8 mouse cellular contexts compared by ENCODE assay signal in the genomic region with DNA sequence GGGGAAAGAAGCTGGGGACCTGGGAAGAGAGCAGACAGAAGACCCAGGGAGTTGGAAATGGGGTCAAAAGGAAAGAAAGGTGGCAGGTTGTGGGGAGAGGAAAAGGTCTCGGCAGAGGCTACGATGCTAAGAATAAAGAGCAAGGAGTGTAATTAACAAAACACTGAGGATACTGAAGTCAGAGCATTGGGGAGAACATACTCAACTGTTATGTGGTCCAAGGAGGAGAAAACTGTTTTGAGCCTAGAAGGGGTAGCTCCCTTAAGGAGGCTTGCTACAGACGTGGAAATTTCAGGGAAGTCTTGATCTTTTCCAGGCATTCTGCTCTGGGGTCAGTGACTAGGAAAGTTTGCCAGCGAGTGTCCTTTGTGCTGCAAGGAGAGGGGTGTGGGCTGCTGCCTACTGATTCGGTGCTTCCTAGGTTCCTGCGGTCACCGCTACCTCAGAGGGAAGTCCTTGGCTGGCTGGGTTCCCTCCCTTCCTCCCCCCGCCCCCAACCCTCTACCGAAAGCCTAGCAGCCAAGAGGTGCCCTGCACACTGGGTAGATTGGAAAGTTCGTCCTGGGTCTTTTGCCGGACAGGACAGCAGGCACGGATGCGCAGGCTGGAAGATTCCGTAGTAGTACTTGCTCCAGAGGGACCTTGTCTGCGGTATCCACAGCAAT. TPM values are rescaled to one million over a fixed set of nuclear protein-coding genes. Genes with fewer than 3 reads are reported as not detected.
DNase-seq lines count a peak whose midpoint lies in the region; ATAC-seq lines count a peak whose summit lies in the region.

No protein-coding gene starts in this region.

- peaks cover 31% of the 10 kb centered on the region for H3K27me3 ChIP-seq in heart, embryonic 11.5 days (ENCODE audit: control insufficient read depth, insufficient read depth, low read length)
- H3K27me3 ChIP-seq in embryonic facial prominence, embryonic 10.5 days (replicated peaks; ENCODE audit: low read depth, poor library complexity, severe bottlenecking) = peaks cover 32% of the 10 kb centered on the region
- H3K27me3 ChIP-seq in intestine, embryonic 16.5 days (replicated peaks; ENCODE audit: control insufficient read depth, insufficient read depth, low read length) = peaks cover 6% of the 10 kb centered on the region; the same call in 1 of the 2 replicates
- no peaks in the 10 kb centered on the region; the same call in 1 of the 2 replicates for H3K27me3 ChIP-seq in neural tube, embryonic 14.5 days (ENCODE audit: control insufficient read depth, insufficient read depth, low read length)

- peak overlapping the region; percentile 99 for H3K4me2 ChIP-seq in heart, embryonic 11.5 days
- peak overlapping the region; percentile 98 for H3K4me2 ChIP-seq in intestine, embryonic 16.5 days (ENCODE audit: low read depth, low read length)
- H3K4me2 ChIP-seq in neural tube, embryonic 14.5 days (ENCODE audit: low read depth, low read length) = peak overlapping the region; percentile 71

- H3K36me3 ChIP-seq in heart, embryonic 11.5 days (ENCODE audit: control insufficient read depth, insufficient read depth, low read length) = no peaks in the 10 kb centered on the region
- no peaks in the 10 kb centered on the region for H3K36me3 ChIP-seq in embryonic facial prominence, embryonic 10.5 days (replicated peaks)
- no peaks in the 10 kb centered on the region for H3K36me3 ChIP-seq in intestine, embryonic 16.5 days (ENCODE audit: control insufficient read depth, insufficient read depth, low read length)
- H3K36me3 ChIP-seq in neural tube, embryonic 14.5 days (ENCODE audit: control insufficient read depth, insufficient read depth, low read length) = no peaks in the 10 kb centered on the region

- H3K9ac ChIP-seq in heart, embryonic 11.5 days (ENCODE audit: low read depth, low read length) = no peak overlapping the region
- peak overlapping the region; percentile 52 for H3K9ac ChIP-seq in intestine, embryonic 16.5 days (ENCODE audit: low read depth, low read length)
- H3K9ac ChIP-seq in neural tube, embryonic 14.5 days (replicated peaks; ENCODE audit: low read depth, low read length) = peak overlapping the region; percentile 91

- H3K9me3 ChIP-seq in heart, embryonic 11.5 days (replicated peaks; ENCODE audit: control insufficient read depth, low read length) = no peaks in the 10 kb centered on the region
- H3K9me3 ChIP-seq in embryonic facial prominence, embryonic 10.5 days = no peaks in the 10 kb centered on the region
- no peaks in the 10 kb centered on the region for H3K9me3 ChIP-seq in intestine, embryonic 16.5 days (ENCODE audit: control insufficient read depth, low read length)
- H3K9me3 ChIP-seq in neural tube, embryonic 14.5 days (ENCODE audit: control insufficient read depth, low read length) = no peaks in the 10 kb centered on the region

- H3K4me1 ChIP-seq in heart, embryonic 11.5 days (ENCODE audit: control insufficient read depth, insufficient read depth, low read length) = 0 out of 2 replicates have a peak, but pooled peaks cover 3% of the 10 kb centered on the region
- peaks cover 23% of the 10 kb centered on the region for H3K4me1 ChIP-seq in embryonic facial prominence, embryonic 10.5 days
- H3K4me1 ChIP-seq in intestine, embryonic 16.5 days (ENCODE audit: control insufficient read depth, insufficient read depth, low read length) = 0 out of 2 replicates have a peak, but pooled peaks cover 4% of the 10 kb centered on the region
- peaks cover 19% of the 10 kb centered on the region for H3K4me1 ChIP-seq in neural tube, embryonic 14.5 days (ENCODE audit: control insufficient read depth, insufficient read depth, low read length)

- H3K4me3 ChIP-seq in heart, embryonic 11.5 days (ENCODE audit: low read depth, low read length) = peak overlapping the region; percentile 60
- H3K4me3 ChIP-seq in embryonic facial prominence, embryonic 10.5 days = peak overlapping the region; percentile 81
- peak overlapping the region; percentile 59 for H3K4me3 ChIP-seq in intestine, embryonic 16.5 days (ENCODE audit: low read length)
- peak overlapping the region; percentile 89 for H3K4me3 ChIP-seq in neural tube, embryonic 14.5 days (ENCODE audit: low read depth, low read length)

- no peak for ATAC-seq in heart, embryonic 11.5 days (replicated peaks; ENCODE audit: insufficient number of reproducible peaks, low FRiP score, low TSS enrichment)
- ATAC-seq in intestine, embryonic 16.5 days = no peak; the same call in 1 of the 2 replicates
- ATAC-seq in neural tube, embryonic 14.5 days (ENCODE audit: low read depth) = peak; percentile 19

- no peak for DNase-seq in heart, postnatal 14 days
- DNase-seq in Muller cell, postnatal 12 days (ENCODE audit: inconsistent ontology term) = peak; percentile 18
- DNase-seq in embryonic facial prominence, embryonic 10.5 days (ENCODE audit: low spot score) = peak; percentile 52
- no peak for DNase-seq in urinary bladder, postnatal 4 days (ENCODE audit: low spot score in 2 of 2)
- no peak for DNase-seq in testis, postnatal 10 days (ENCODE audit: low spot score)

- intact Hi-C loops in heart, postnatal 14 days (cut with DNase I) = no loop called here

- no peak overlapping the region for H3K27ac ChIP-seq in heart, embryonic 11.5 days (ENCODE audit: low read depth, low read length)
- peak overlapping the region; percentile 87 for H3K27ac ChIP-seq in embryonic facial prominence, embryonic 10.5 days (replicated peaks)
- H3K27ac ChIP-seq in intestine, embryonic 16.5 days (ENCODE audit: low read length) = no peak overlapping the region
- peak overlapping the region; percentile 93 for H3K27ac ChIP-seq in neural tube, embryonic 14.5 days (ENCODE audit: low read depth, low read length)

- 2% methylated on average over 15 of the region's 15 CpGs for WGBS in heart, embryonic 11.5 days (ENCODE audit: insufficient replicate concordance)
- WGBS in embryonic facial prominence, embryonic 10.5 days = under 1% methylated on average over 15 of the region's 15 CpGs
- WGBS in intestine, embryonic 16.5 days = 3% methylated on average over 15 of the region's 15 CpGs
- under 1% methylated on average over 15 of the region's 15 CpGs for WGBS in neural tube, embryonic 14.5 days

RNA-seq across cellular contexts. Expression of gene Lrrn1, which starts 1.2 kb away (rescaled TPM):
- polyA plus RNA-seq in heart, embryonic 11.5 days (2014; fragmentation: Nextera tagmentation; extraction: Ambion mirVana) = 3.3 and 3.9 TPM in 2 replicates
- total RNA-seq in heart, postnatal 14 days (2021) = under 1 TPM; 0.31 to 0.41 TPM
- polyA plus RNA-seq in embryonic facial prominence, embryonic 10.5 days (2016; fragmentation: Nextera tagmentation; extraction: Ambion mirVana) = 27.4 and 41.5 TPM in 2 replicates
- 3.9 and 4.6 TPM in 2 replicates for polyA plus RNA-seq in intestine, embryonic 16.5 days (2015; fragmentation: Nextera tagmentation; extraction: Ambion mirVana)
- 101 and 131 TPM in 2 replicates for polyA plus RNA-seq in neural tube, embryonic 14.5 days (2014; fragmentation: Nextera tagmentation; extraction: Ambion mirVana)

Comparison
In these comparisons a context has a peak if more than half of its experiments do, and no peak if none do; other contexts are left out.
1. H3K27ac ChIP-seq: peak in embryonic facial prominence, embryonic 10.5 days (single experiment) and neural tube, embryonic 14.5 days (single experiment); none in heart, embryonic 11.5 days (single experiment) and intestine, embryonic 16.5 days (single experiment).
2. DNase-seq: peak in Muller cell, postnatal 12 days (single experiment) and embryonic facial prominence, embryonic 10.5 days (single experiment); none in heart, postnatal 14 days (0 of 2), urinary bladder, postnatal 4 days (0 of 2) and testis, postnatal 10 days (single experiment).
3. Peak in every context shown above with its lines, with median percentiles within 50 percentile points of each other: H3K4me2 ChIP-seq and H3K4me3 ChIP-seq.